Mouse (Mus musculus) liver, embryonic 11.5 days (tissue): ENCODE measurements around the gene Bpifb9a. TPM values are rescaled to one million over a fixed set of nuclear protein-coding genes. Genes with fewer than 3 reads are reported as not detected.
"Not testable (repeated sequence)": the region's sequence is repeated elsewhere in the genome, so short reads cannot be mapped to it uniquely, and the experiment has no call there.

Experiments
- ATAC-seq: fragments of 200-750 bp; cut with Nextera tagmentation; replicated peaks from 2 replicates; pipeline ENCODE4 v1.8.0; 2017; ENCODE audit warnings: moderate number of reproducible peaks, mild to moderate bottlenecking, moderate TSS enrichment, moderate library complexity; ENCODE audit not compliant: low FRiP score
- DNase-seq: peaks from one replicate; pipeline ENCODE4 v3.0.0-alpha.2; 2017; ENCODE audit warnings: low spot score
- H3K27ac ChIP-seq: fragments of 300-500 bp; sonication (generic); 2 replicates; pipeline ENCODE4 v1.5.1; 2014; ENCODE audit warnings: mild to moderate bottlenecking, low read depth, low read length, control low read depth
- H3K27me3 ChIP-seq: fragments of 300-500 bp; sonication (generic); replicated peaks from 2 replicates; pipeline ENCODE4 v1.6.1; 2014; ENCODE audit warnings: low read length, mixed read lengths; ENCODE audit not compliant: control insufficient read depth, insufficient read depth
- H3K36me3 ChIP-seq: fragments of 300-500 bp; sonication (generic); 2 replicates; pipeline ENCODE4 v1.6.1; 2014; ENCODE audit warnings: mild to moderate bottlenecking, low read length, moderate library complexity, mixed read lengths; ENCODE audit not compliant: control insufficient read depth, insufficient read depth
- H3K4me1 ChIP-seq: fragments of 300-500 bp; sonication (generic); replicated peaks from 2 replicates; pipeline ENCODE4 v1.6.1; 2014; ENCODE audit warnings: low read length, mixed read lengths; ENCODE audit not compliant: control insufficient read depth, insufficient read depth
- H3K4me2 ChIP-seq: fragments of 300-500 bp; sonication (generic); 2 replicates; pipeline ENCODE4 v1.6.1; 2014; ENCODE audit warnings: mild to moderate bottlenecking, control low read depth, moderate library complexity
- H3K4me3 ChIP-seq: fragments of 300-500 bp; sonication (generic); 2 replicates; pipeline ENCODE4 v1.5.1; 2014; ENCODE audit warnings: low read depth, low read length, control low read depth
- H3K9ac ChIP-seq: fragments of 300-500 bp; sonication (generic); 2 replicates; pipeline ENCODE4 v1.6.1; 2014; ENCODE audit warnings: low read depth, low read length, control low read depth
- H3K9me3 ChIP-seq: fragments of 300-500 bp; sonication (generic); 2 replicates; pipeline ENCODE4 v1.6.1; 2016; ENCODE audit warnings: low read length, inconsistent platforms, mixed read lengths; ENCODE audit not compliant: control insufficient read depth
- WGBS: fragments of 180-500 bp; shearing (Covaris S2); extraction: QIAGEN DNeasy Blood & Tissue Kit; methylation state at CpG from one replicate; pipeline ENCODE4 v1.1.7; 2014; 5-methylcytosine and 5-hydroxymethylcytosine counted together
- polyA plus RNA-seq: library from polyadenylated mRNA; unstranded; fragments of >200 nt; fragmentation: Nextera tagmentation; extraction: Ambion mirVana; gene quantifications from 2 replicates; pipeline ENCODE4 v1.2.1, GENCODE M21; 2014

Gene Bpifb9a
- polyA plus RNA-seq, 1 experiment from 2014 or later: not detected

- H3K4me3 ChIP-seq: no peak overlapping the region
- H3K9ac ChIP-seq: no peak overlapping the region
- ATAC-seq: no peak
- H3K9me3 ChIP-seq: no peaks in the 10 kb centered on the region
- 81% methylated on average over 5 of the region's 5 CpGs for WGBS
- DNase-seq: no peak
- H3K4me1 ChIP-seq: no peaks in the 10 kb centered on the region
- H3K36me3 ChIP-seq: no peaks in the 10 kb centered on the region
- no peak overlapping the region for H3K4me2 ChIP-seq
- H3K27ac ChIP-seq: no peak overlapping the region
- no peaks in the 10 kb centered on the region for H3K27me3 ChIP-seq
Observed at GRCm38 (mm10) chr2:154227830-154228229, 29.8 kb upstream of the Bpifb9a start.

- no peak overlapping the region for H3K27ac ChIP-seq
Observed at GRCm38 (mm10) chr2:154233426-154233825, 24.2 kb upstream of the Bpifb9a start.

GRCm38 (mm10) chr2:154240771-154241170, 16.9 kb upstream of the Bpifb9a start:
- no peak overlapping the region for H3K9ac ChIP-seq
- no peaks in the 10 kb centered on the region for H3K4me1 ChIP-seq
- H3K9me3 ChIP-seq: no peaks in the 10 kb centered on the region
- ATAC-seq (no peak), DNase-seq (no peak)
- no peaks in the 10 kb centered on the region for H3K27me3 ChIP-seq
- no peaks in the 10 kb centered on the region for H3K36me3 ChIP-seq
- no peak overlapping the region for H3K27ac ChIP-seq
- no peak overlapping the region for H3K4me2 ChIP-seq
- WGBS: 84% methylated on average over 6 of the region's 6 CpGs
- H3K4me3 ChIP-seq: no peak overlapping the region

More at GRCm38 (mm10) chr2:154233426-154233825, 24.2 kb upstream of the Bpifb9a start:
- H3K4me1 ChIP-seq: no peaks in the 10 kb centered on the region
- H3K4me2 ChIP-seq: no peak overlapping the region
- DNase-seq (no peak), ATAC-seq (no peak)
- no peak overlapping the region for H3K9ac ChIP-seq
- no peaks in the 10 kb centered on the region for H3K36me3 ChIP-seq
- no peak overlapping the region for H3K4me3 ChIP-seq
- 88% methylated on average over 6 of the region's 6 CpGs for WGBS
- no peaks in the 10 kb centered on the region for H3K27me3 ChIP-seq
- H3K9me3 ChIP-seq: no peaks in the 10 kb centered on the region

- not testable (repeated sequence) for H3K9ac ChIP-seq, H3K9me3 ChIP-seq, H3K27ac ChIP-seq, H3K27me3 ChIP-seq, DNase-seq, H3K4me3 ChIP-seq, ATAC-seq, H3K36me3 ChIP-seq, H3K4me1 ChIP-seq, H3K4me2 ChIP-seq
- WGBS: 85% methylated on average over 10 of the region's 12 CpGs
Observed at GRCm38 (mm10) chr2:154242726-154243125, 14.9 kb upstream of the Bpifb9a start.

GRCm38 (mm10) chr2:154243356-154244036, 14.2 kb upstream of the Bpifb9a start:
- no peaks in the 10 kb centered on the region for H3K36me3 ChIP-seq
- no peak overlapping the region for H3K4me2 ChIP-seq
- no peaks in the 10 kb centered on the region for H3K9me3 ChIP-seq
- no peak overlapping the region for H3K27ac ChIP-seq
- H3K4me3 ChIP-seq: no peak overlapping the region
- DNase-seq (no peak), ATAC-seq (no peak)
- 81% methylated on average over 10 of the region's 10 CpGs for WGBS
- no peaks in the 10 kb centered on the region for H3K27me3 ChIP-seq
- no peak overlapping the region for H3K9ac ChIP-seq
- no peaks in the 10 kb centered on the region for H3K4me1 ChIP-seq

GRCm38 (mm10) chr2:154245322-154245721, 12.3 kb upstream of the Bpifb9a start:
- no peaks in the 10 kb centered on the region for H3K27me3 ChIP-seq
- no peak overlapping the region for H3K4me2 ChIP-seq
- H3K9ac ChIP-seq: no peak overlapping the region
- 89% methylated on average over 5 of the region's 5 CpGs for WGBS
- H3K4me3 ChIP-seq: no peak overlapping the region
- H3K36me3 ChIP-seq: no peaks in the 10 kb centered on the region
- no peaks in the 10 kb centered on the region for H3K9me3 ChIP-seq
- H3K4me1 ChIP-seq: no peaks in the 10 kb centered on the region
- no peak overlapping the region for H3K27ac ChIP-seq
- ATAC-seq (no peak), DNase-seq (no peak)

GRCm38 (mm10) chr2:154255254-154255653, 2.4 kb upstream of the Bpifb9a start:
- WGBS: 82% methylated on average over 2 of the region's 4 CpGs
- not testable (repeated sequence) for H3K9me3 ChIP-seq, H3K4me1 ChIP-seq, ATAC-seq, H3K9ac ChIP-seq, DNase-seq, H3K27me3 ChIP-seq, H3K4me3 ChIP-seq, H3K36me3 ChIP-seq, H3K27ac ChIP-seq, H3K4me2 ChIP-seq

GRCm38 (mm10) chr2:154255770-154256169, 1.9 kb upstream of the Bpifb9a start:
- no peak for DNase-seq

GRCm38 (mm10) chr2:154264397-154264796, 6.7 kb downstream of the Bpifb9a start:
- not testable (repeated sequence) for ATAC-seq, H3K9me3 ChIP-seq, H3K9ac ChIP-seq, H3K4me2 ChIP-seq, H3K36me3 ChIP-seq, H3K4me3 ChIP-seq, H3K4me1 ChIP-seq, H3K27ac ChIP-seq, DNase-seq, H3K27me3 ChIP-seq
- WGBS: 60% methylated on average over 2 of the region's 3 CpGs

More at GRCm38 (mm10) chr2:154255770-154256169, 1.9 kb upstream of the Bpifb9a start:
- no peaks in the 10 kb centered on the region for H3K27me3 ChIP-seq
- 75% methylated on average over 4 of the region's 4 CpGs for WGBS
- no peaks in the 10 kb centered on the region for H3K4me1 ChIP-seq
- ATAC-seq: no peak
- H3K9ac ChIP-seq: no peak overlapping the region
- no peaks in the 10 kb centered on the region for H3K9me3 ChIP-seq
- no peak overlapping the region for H3K4me3 ChIP-seq
- no peaks in the 10 kb centered on the region for H3K36me3 ChIP-seq
- no peak overlapping the region for H3K27ac ChIP-seq
- no peak overlapping the region for H3K4me2 ChIP-seq
